Mouse (Mus musculus): ENCODE results near the gene Fbxw2.
A peak's percentile ranks its signal among the peaks of the same experiment; 100 is the strongest.
"Not testable (repeated sequence)": the region's sequence is repeated elsewhere in the genome, so short reads cannot be mapped to it uniquely, and the experiment has no call there.

Fbxw2 gene

GRCm38 (mm10) chr2:34825827-34826459 lies at the start of gene Fbxw2:
Gene Fbxw2, minus strand, starts transcription at chr2:34826311.
- DNase-seq (ENCODE audit: extremely low read depth, low read depth) = peak; percentile 88

GRCm38 (mm10) chr2:34874816-34875345 lies 48.8 kb upstream of the Fbxw2 start, which contains the start of gene Psmd5:
Gene Psmd5, minus strand, starts transcription at chr2:34874968.
- no peak for DNase-seq (ENCODE audit: extremely low read depth, low read depth)

DNA sequence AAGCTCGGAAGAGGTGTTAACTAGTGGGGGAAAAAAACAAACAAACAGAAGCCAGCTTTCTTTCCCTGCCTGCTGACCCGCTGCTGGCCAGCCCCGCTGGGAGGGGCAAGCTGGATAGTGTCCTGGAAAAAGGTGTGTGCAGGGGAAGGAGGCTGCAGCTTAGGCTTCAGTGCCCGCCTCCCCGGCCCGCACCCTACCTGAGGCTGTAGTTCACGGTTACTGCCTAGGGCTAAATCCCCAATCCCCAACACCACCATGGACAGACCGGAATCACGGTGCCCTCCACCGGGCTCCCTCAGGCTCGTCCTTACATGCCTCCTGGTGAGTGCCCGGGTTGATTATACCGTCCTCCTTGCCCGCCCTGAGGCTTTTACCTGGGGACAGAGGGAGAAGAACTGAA lies 48.2 kb upstream of the Fbxw2 start, which contains the start of gene Cutal:
Gene Cutal, plus strand, starts transcription at position 126 of the 400 bp plus-strand sequence.
- no peak for DNase-seq (ENCODE audit: extremely low read depth, low read depth)

GRCm38 (mm10) chr2:34870520-34871474 lies 44.7 kb upstream of the Fbxw2 start:
- DNase-seq (ENCODE audit: extremely low read depth, low read depth) = peak; percentile 98

- DNase-seq (ENCODE audit: extremely low read depth, low read depth) = peak; percentile 86
These were observed 43.6 kb upstream of the Fbxw2 start for GRCm38 (mm10) chr2:34869680-34870079.

DNA sequence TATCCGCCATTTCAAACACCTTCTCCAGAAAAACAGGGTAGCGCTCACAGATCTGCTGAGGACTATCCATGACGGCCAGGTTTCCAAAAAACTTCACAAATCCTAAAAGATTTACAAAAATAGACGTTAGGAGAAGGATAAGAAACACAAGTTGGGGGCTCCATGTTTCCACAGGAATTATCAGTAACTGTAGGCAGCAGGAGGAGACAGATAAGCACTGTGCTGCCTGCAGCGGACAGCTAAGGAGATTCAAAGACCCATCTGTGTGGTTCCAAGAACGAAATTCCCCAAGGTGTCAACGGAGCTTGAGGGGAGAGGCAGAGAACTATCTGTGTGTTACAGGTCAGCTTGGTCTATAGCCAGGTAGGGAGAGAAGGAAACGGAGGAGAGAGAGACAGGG lies 31.6 kb upstream of the Fbxw2 start:
- DNase-seq (ENCODE audit: extremely low read depth, low read depth) = no peak

DNA sequence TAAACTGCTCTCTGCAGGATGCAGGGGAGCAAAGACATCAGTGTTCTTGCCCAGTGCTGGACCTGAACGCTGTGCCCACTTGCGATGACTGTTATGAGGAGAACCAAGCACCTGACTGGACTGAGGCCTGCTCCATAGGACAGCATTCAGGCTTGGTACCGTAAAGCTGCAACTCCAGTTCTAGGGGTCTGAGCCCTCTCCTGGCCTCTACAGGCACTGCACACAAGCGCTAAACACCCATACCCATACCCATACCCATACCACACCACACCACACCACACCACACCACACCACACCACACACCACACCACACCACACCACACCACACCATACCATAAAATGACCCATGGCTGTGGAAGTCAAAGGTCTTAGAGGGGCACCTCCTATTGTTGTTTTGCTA lies 29.2 kb upstream of the Fbxw2 start:
- no peak for DNase-seq (ENCODE audit: extremely low read depth, low read depth)

DNA sequence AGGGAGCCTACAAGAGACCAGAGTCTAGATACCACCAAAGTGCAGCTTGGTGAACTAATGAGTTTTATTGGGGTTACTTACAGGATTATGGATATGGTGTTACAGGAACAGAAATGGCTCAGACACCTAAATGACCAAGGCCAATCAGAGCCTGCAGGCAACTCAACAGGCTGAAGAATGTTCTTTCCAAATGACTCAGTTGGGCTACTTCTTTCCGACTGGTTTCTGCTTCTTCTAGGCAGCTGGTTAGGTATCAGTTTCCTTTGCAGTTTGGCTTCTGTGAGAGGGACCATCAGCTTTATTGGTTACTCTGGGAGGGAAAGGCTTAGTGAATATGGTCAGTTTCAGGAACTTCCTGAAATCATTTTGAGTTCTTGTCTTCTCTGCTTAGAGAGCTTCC lies 21.6 kb upstream of the Fbxw2 start:
- no peak for DNase-seq (ENCODE audit: extremely low read depth, low read depth)

- no peak for DNase-seq (ENCODE audit: extremely low read depth, low read depth)
These were observed 17.3 kb upstream of the Fbxw2 start for GRCm38 (mm10) chr2:34843211-34843939.

DNA sequence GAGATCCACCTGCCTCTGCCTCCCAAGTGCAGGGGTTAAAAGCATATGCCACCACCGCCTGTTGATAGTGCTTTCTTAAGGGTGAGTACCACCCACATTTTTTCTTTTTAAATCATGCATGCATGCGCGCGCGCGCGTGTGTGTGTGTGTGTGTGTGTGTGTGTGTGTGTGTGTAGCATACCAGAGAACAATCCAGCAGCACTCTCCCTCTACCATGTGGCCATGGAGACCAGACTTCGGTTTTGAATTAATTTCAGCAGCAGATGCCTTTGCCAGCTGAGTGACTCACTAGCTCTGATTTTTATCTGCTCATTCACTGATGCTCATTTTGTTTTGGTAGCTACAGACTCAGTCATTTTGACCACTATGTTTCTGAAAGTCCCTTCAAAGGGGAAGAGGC lies 15.6 kb upstream of the Fbxw2 start:
- no peak for DNase-seq (ENCODE audit: extremely low read depth, low read depth)

GRCm38 (mm10) chr2:34840143-34840542 lies 14.0 kb upstream of the Fbxw2 start:
- DNase-seq (ENCODE audit: extremely low read depth, low read depth) = not testable (repeated sequence)

DNA sequence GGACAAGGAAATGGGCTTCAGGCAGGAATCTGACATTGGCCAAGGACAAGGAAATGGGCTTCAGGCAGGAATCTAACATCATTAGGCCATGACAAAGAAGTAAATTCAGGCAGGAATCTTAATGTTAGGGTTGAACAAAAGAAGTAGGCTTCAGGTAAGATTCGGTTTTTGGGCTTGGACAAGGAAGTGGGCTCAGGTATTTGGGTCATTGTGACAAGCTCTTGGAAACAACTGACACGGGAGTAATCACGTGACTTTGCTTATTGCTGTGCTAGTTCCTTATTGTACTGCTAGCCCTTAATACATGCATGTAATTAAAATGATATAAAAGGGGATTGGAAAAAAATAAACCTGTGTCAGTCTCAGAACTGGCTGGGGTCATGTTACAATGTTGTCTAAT lies 9.6 kb upstream of the Fbxw2 start:
- DNase-seq (ENCODE audit: extremely low read depth, low read depth) = no peak

- DNase-seq (ENCODE audit: extremely low read depth, low read depth) = peak; percentile 66
These were observed 7.5 kb upstream of the Fbxw2 start for GRCm38 (mm10) chr2:34833624-34834023.

GRCm38 (mm10) chr2:34832766-34833457 lies 6.8 kb upstream of the Fbxw2 start, which contains the start of gene Gm34653:
Gene Gm34653, plus strand, starts transcription at chr2:34833007.
- peak; percentile 53 for DNase-seq (ENCODE audit: extremely low read depth, low read depth)

DNA sequence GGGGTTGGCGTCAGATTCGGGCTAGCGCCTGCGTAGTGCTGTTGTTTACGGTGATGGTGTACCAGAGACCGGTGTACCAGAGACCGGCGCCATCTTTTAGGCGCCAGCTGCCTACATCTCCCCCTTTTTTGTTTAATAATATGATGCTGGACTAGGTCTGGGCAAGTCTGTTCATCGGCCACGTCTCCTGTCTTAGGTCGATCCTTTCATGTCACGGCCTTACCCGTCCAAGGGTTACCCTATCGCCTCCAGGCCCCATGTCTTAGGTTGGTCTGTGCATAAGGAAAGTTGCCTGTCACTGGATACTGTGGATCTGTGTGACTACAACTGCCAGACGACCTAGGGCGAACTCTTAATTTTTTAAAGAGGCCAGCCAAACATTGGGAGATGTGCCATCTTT lies 4.0 kb upstream of the Fbxw2 start:
- not testable (repeated sequence) for DNase-seq (ENCODE audit: extremely low read depth, low read depth)

GRCm38 (mm10) chr2:34828026-34828425 lies 1.9 kb upstream of the Fbxw2 start:
- no peak for DNase-seq (ENCODE audit: extremely low read depth, low read depth)

DNA sequence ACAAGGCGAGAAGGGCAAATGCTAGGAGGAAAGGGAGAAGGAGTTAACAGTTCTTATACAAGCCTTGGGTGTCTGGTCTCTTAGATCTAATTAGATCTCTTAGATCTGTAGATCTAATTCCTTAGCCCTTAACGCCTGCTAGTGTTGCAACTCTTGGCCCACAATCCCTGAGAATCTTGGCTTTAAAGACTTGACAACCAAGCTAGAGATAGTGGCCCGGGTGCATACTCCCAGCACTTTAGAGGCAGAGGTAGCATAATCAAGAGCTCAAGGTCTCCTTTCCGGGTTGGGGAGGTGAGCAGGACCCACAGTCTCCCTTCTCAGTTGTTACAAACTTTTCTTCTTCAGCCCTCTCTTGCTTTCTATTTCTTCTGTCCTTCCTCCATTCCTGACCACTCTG lies 1.5 kb upstream of the Fbxw2 start:
- no peak for DNase-seq (ENCODE audit: extremely low read depth, low read depth)

- DNase-seq (ENCODE audit: extremely low read depth, low read depth) = no peak
These were observed 535 bp upstream of the Fbxw2 start for GRCm38 (mm10) chr2:34826460-34827231.

DNA sequence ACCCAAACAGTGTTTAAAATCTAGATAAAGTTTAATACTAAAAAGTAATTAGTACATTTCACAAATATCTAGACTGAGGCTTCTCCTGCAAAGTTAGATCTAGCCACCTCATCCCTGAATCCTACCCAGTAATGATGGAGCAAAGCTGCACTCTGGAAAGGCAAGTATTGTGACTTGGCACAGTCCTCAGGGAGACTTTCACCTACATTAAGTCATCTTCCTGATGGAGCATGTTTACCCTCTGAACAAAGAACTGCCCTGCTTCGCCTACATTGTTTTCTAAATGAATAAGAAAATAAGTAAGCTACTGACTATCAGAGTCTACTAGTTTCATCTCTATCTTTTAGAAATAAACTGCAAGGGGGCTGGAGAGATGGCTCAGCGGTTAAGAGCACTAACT lies 7.6 kb downstream of the Fbxw2 start:
- DNase-seq (ENCODE audit: extremely low read depth, low read depth) = no peak

- DNase-seq (ENCODE audit: extremely low read depth, low read depth) = not testable (repeated sequence)
These were observed 10.2 kb downstream of the Fbxw2 start for GRCm38 (mm10) chr2:34815893-34816292.

Measured in MEL-GATA-1-ER (cell line).